25 mouse cellular contexts compared by ENCODE assay signal in the genomic region with DNA sequence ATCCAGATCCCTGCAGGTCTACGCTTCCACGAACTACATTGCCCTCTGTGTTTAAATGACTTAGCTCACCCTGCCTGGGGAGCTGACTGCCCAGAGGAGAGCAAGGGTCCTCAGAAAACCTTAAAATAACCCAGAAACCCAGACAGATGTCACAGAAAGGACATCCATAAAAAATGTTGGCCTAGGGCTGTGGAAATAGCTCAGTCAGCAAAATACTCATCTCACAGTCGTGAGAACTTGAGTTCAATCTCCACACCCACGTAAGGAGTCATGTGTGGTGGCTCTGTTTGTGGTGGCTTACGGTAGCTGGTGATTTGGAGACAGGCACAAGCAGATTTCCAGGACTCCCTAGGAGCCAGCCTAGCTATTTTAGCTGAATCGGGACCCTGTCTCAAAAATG.
DNase-seq lines count a peak whose midpoint lies in the region; ATAC-seq and TF ChIP-seq lines count a peak whose summit lies in the region.
"Had no signal": no experiment of that assay in that cellular context is flagged by ENCODE, and none has a peak within 500 bp of the region (broad histone marks: within the 10 kb centered on the region; RNA-seq: fewer than 3 reads in every experiment).

No protein-coding gene starts in this region.

- H3K4me2 ChIP-seq in CH12.LX (ENCODE audit: insufficient read depth, low read depth, poor library complexity, severe bottlenecking) = no peak overlapping the region
- H3K4me2 ChIP-seq in intestine, embryonic 16.5 days (ENCODE audit: low read depth, low read length) = 0 out of 2 replicates have a peak overlapping the region, but pooled peaks have one; percentile 3
- H3K4me2 ChIP-seq: embryonic facial prominence, embryonic 12.5 days; forebrain, embryonic 13.5 days; heart, embryonic 12.5 days; hindbrain, embryonic 12.5 days; liver, embryonic 15.5 days; midbrain, embryonic 13.5 days had no signal

- intact Hi-C loops in left cerebral cortex, adult 2 months (cut with DNase I) = loop anchor here (5.0 kb wide), 1 partner anchor 146 kb away; a partner anchor contains a TSS

- ATAC-seq in intestine, embryonic 16.5 days = no peak
- ATAC-seq: forebrain, embryonic 13.5 days; midbrain, embryonic 13.5 days had no signal

- in situ Hi-C loops in CH12.LX (cut with MboI; ENCODE audit: low pct_ligation_motif_present, low pct_unique_long_range_greater_than_20kb, low sequenced_read_pairs) = no loop called here

- dilution Hi-C loops in CH12.LX (cut with MboI; ENCODE audit: extremely low pct_ligation_motif_present, extremely low pct_unique_long_range_greater_than_20kb, low sequenced_read_pairs) = no loop called here

- H3K4me3 ChIP-seq in left cerebral cortex, adult 2 months = no peak overlapping the region
- no peak overlapping the region for H3K4me3 ChIP-seq in CH12.LX (replicated peaks in 1 of 3; ENCODE audit: low read depth in 2 of 3, low read length in 2 of 3, poor library complexity in 1 of 3)
- no peak overlapping the region for H3K4me3 ChIP-seq in intestine, embryonic 16.5 days (ENCODE audit: low read length)
- H3K4me3 ChIP-seq: embryonic facial prominence, embryonic 12.5 days; forebrain, embryonic 13.5 days; heart, embryonic 12.5 days; hindbrain, embryonic 12.5 days; layer of hippocampus, adult 2 months; liver, embryonic 15.5 days; megakaryocyte, embryonic 14.5 days; midbrain, embryonic 13.5 days had no signal

- no peak for TF ChIP-seq EP300 in CH12.LX (IDR thresholded peaks at IDR 0.05; ENCODE audit: low read length)

- H3K79me2 ChIP-seq in CH12.LX (replicated peaks; ENCODE audit: control insufficient read depth, extremely low read depth, insufficient read depth, poor library complexity, severe bottlenecking) = no peaks in the 10 kb centered on the region

- peak overlapping the region; percentile 62; the same call in 1 of the 2 replicates for H3K27ac ChIP-seq in left cerebral cortex, adult 2 months
- H3K27ac ChIP-seq in CH12.LX (ENCODE audit: insufficient read depth, low read depth) = no peak overlapping the region
- peak overlapping the region; percentile 70 for H3K27ac ChIP-seq in intestine, embryonic 16.5 days (ENCODE audit: low read length)
- H3K27ac ChIP-seq: embryonic facial prominence, embryonic 12.5 days; forebrain, embryonic 13.5 days; hindbrain, embryonic 12.5 days; layer of hippocampus, adult 2 months; liver, embryonic 15.5 days; midbrain, embryonic 13.5 days had no signal

- no peak overlapping the region for H3K9ac ChIP-seq in CH12.LX (ENCODE audit: insufficient read depth, low read depth)
- no peak overlapping the region for H3K9ac ChIP-seq in intestine, embryonic 16.5 days (ENCODE audit: low read depth, low read length)
- H3K9ac ChIP-seq: embryonic facial prominence, embryonic 12.5 days; forebrain, embryonic 13.5 days; heart, embryonic 12.5 days; hindbrain, embryonic 12.5 days; liver, embryonic 15.5 days; midbrain, embryonic 13.5 days had no signal

- no peak for TF ChIP-seq RAD21 in CH12.LX (IDR thresholded peaks at IDR 0.05; ENCODE audit: low read depth, low read length)

- WGBS in intestine, embryonic 16.5 days = 57% methylated on average over 6 of the region's 6 CpGs

- DNase-seq in left cerebral cortex, adult 2 months (ENCODE audit: extremely low spot score in 1 of 2, low spot score in 2 of 2) = no peak
- DNase-seq in left cerebral cortex, adult 8-10 months (ENCODE audit: low spot score in 2 of 2) = no peak
- DNase-seq in 3T3-L1 (ENCODE audit: low read depth, low spot score) = peak; percentile 43
- DNase-seq in CH12.LX (ENCODE audit: extremely low read depth) = no peak
- DNase-seq in neural tube, embryonic 10.5 days (ENCODE audit: extremely low spot score, low spot score) = no peak
- DNase-seq in T-cell, adult 2 months (ENCODE audit: low spot score) = no peak
- DNase-seq: adrenal gland, adult 2 months; cerebellum, adult 18-20 months; cerebellum, postnatal 14 days; heart, adult 18-20 months; kidney, adult 8-10 months; kidney, postnatal 14 days; liver; lung, postnatal 14 days; thymus, adult 18-20 months; thymus, postnatal 36 days had no signal

- H3K4me1 ChIP-seq in CH12.LX (ENCODE audit: control insufficient read depth in 1 of 2, insufficient read depth in 2 of 2) = peaks cover 0 to 2% of the 10 kb centered on the region in 2 experiments; a peak in 1 of 4 replicates
- peaks cover 14% of the 10 kb centered on the region; the same call in 1 of the 2 replicates for H3K4me1 ChIP-seq in intestine, embryonic 16.5 days (ENCODE audit: control insufficient read depth, insufficient read depth, low read length)
- H3K4me1 ChIP-seq: forebrain, embryonic 13.5 days; hindbrain, embryonic 12.5 days; liver, embryonic 15.5 days; megakaryocyte, embryonic 14.5 days; midbrain, embryonic 13.5 days had no signal

- H3K27me3 ChIP-seq in CH12.LX (replicated peaks) = no peaks in the 10 kb centered on the region
- H3K27me3 ChIP-seq in intestine, embryonic 16.5 days (replicated peaks; ENCODE audit: control insufficient read depth, insufficient read depth, low read length) = no peaks in the 10 kb centered on the region
- H3K27me3 ChIP-seq: embryonic facial prominence, embryonic 12.5 days; forebrain, embryonic 13.5 days; hindbrain, embryonic 12.5 days; liver, embryonic 15.5 days; midbrain, embryonic 13.5 days had no signal

- no peak for TF ChIP-seq POLR2A in CH12.LX (IDR thresholded peaks at IDR 0.05; ENCODE audit: low read depth, low read length)

- no peak for TF ChIP-seq CTCF in left cerebral cortex, adult 2 months (IDR thresholded peaks at IDR 0.05)
- no peak for TF ChIP-seq CTCF in CH12.LX (conservative IDR thresholded peaks at IDR 0.05 in 1 of 2, IDR thresholded peaks at IDR 0.05 in 1 of 2; ENCODE audit: low read depth in 2 of 2, low read length in 2 of 2)

- no peaks in the 10 kb centered on the region for H3K36me3 ChIP-seq in CH12.LX (replicated peaks in 1 of 2; ENCODE audit: control insufficient read depth in 1 of 2, insufficient read depth in 1 of 2, low read length in 1 of 2)
- no peaks in the 10 kb centered on the region for H3K36me3 ChIP-seq in intestine, embryonic 16.5 days (ENCODE audit: control insufficient read depth, insufficient read depth, low read length)
- H3K36me3 ChIP-seq: embryonic facial prominence, embryonic 12.5 days; heart, embryonic 12.5 days; hindbrain, embryonic 12.5 days; liver, embryonic 15.5 days; midbrain, embryonic 13.5 days had no signal

- no peaks in the 10 kb centered on the region for H3K9me3 ChIP-seq in CH12.LX (replicated peaks; ENCODE audit: low read length)
- H3K9me3 ChIP-seq in intestine, embryonic 16.5 days (ENCODE audit: control insufficient read depth, low read length) = no peaks in the 10 kb centered on the region
- H3K9me3 ChIP-seq: embryonic facial prominence, embryonic 12.5 days; forebrain, embryonic 13.5 days; heart, embryonic 12.5 days; hindbrain, embryonic 12.5 days; liver, embryonic 15.5 days; megakaryocyte, embryonic 14.5 days; midbrain, embryonic 13.5 days had no signal

TF ChIP-seq in CH12.LX, 34 proteins besides CTCF, POLR2A, EP300 and RAD21:
- peak; percentile 76 for TF ChIP-seq MAFK (IDR thresholded peaks at IDR 0.05; ENCODE audit: insufficient replicate concordance, low read length)
- no peak for TF ChIP-seq ELF1 (IDR thresholded peaks at IDR 0.05; ENCODE audit: low read depth, low read length)
